Mouse (Mus musculus) cerebellum, adult 2 months (tissue): ENCODE data around the gene Gorab.

Experiments used
- CTCF ChIP-seq: fragments of 200-500 bp; IDR thresholded peaks from 2 replicates; pipeline ENCODE4 v1.5.1; 2011; ENCODE audit warnings: low read depth, mild to moderate bottlenecking, control low read depth, low read length, moderate library complexity, borderline replicate concordance; ENCODE audit not compliant: insufficient read depth
- POLR2A ChIP-seq: fragments of 200-500 bp; IDR thresholded peaks from 2 replicates; pipeline ENCODE4 v1.6.1; 2011; ENCODE audit warnings: low read length, control low read depth, borderline replicate concordance; ENCODE audit not compliant: insufficient read depth

DNA sequence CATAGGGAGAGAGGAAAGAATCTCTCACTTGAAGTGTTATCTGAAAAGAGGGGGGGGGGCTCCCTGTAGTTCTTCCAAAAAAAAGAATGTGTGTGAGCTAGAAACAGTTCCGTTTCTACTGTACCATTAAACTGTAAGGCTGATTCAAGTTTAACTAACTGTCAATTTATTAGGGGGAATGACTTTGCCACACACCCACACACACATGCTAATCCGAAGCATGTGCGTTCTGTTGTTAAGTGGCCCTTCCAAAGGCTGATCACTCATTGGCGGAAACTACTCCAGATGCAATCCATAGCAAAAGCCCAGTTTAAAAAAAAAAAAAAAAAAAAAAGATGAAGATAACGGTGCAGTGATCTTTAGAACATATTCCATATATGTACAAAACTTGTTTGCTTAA, 42.1 kb downstream of the Gorab start:
- TF ChIP-seq CTCF = no peak
- no peak for TF ChIP-seq POLR2A
